Mouse (Mus musculus): Measurements from ENCODE around the gene Coro1c. TPM values are rescaled to one million over a fixed set of nuclear protein-coding genes. Genes with fewer than 3 reads are reported as not detected.

The Coro1c gene
- total and polyA plus RNA-seq, 2 experiments from 2014 or later = 149 to 151 TPM

DNA sequence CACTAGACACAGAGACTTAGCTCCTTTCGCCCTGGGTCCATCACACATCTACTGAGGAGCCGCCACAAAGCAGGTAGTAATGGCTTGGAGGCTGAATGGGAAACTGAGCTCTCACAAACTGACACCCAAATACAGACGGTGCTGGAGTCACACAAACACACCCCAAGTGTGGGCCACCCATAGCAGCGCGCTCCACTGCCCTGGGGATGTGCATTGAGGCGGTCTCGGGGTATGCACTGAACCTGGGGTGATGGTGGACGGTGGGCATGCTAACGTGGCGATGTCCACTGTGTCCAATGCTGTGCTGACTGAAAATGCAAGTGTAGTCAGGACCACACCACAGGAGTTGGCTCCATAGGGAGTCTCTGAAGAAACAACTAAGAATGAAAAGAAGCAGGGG, 53.4 kb downstream of the Coro1c start:
- TF ChIP-seq CTCF (IDR thresholded peaks at IDR 0.05; ENCODE audit: low read depth) = no peak
- Histone ChIP-seq H3K27ac (peak overlapping the region; percentile 27; the same call in 1 of the 2 replicates), H3K4me1 (ENCODE audit: insufficient read depth, low read length) (no peaks in the 10 kb centered on the region; the same call in 1 of the 2 replicates), H3K9me3 (ENCODE audit: low read length) (no peaks in the 10 kb centered on the region), H3K4me3 (ENCODE audit: low read length) (no peak overlapping the region), H3K4me2 (ENCODE audit: low read depth, low read length) (no peak overlapping the region), H3K36me3 (ENCODE audit: insufficient read depth, low read length) (peaks cover 7% of the 10 kb centered on the region; the same call in 1 of the 2 replicates), H3K27me3 (ENCODE audit: insufficient read depth, low read length) (no peaks in the 10 kb centered on the region), H3K9ac (replicated peaks; ENCODE audit: low read length) (no peak overlapping the region)
- 84% methylated on average over 10 of the region's 10 CpGs for WGBS
- no peak for ATAC-seq
- no peak for DNase-seq (ENCODE audit: low spot score)

DNA sequence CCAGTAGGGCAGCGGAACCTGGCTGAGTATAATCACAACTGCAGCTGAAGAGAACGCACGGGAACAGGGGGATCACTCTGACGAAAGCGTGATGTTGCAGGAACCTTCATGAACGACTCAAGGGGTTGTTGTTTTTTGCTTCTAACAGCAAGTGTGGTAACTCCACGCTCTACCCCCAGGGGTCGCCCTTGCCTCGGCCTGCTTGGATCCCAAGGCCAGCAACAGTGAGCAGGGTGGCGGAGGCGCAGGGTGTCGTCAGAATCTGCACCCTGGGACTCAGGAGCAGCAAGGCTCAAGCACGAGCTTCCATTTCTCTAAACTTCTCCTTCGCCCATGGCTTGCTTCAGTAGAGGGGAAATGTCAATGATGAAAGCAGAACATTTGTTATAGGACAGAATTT, 54.1 kb downstream of the Coro1c start:
- no peaks in the 10 kb centered on the region for H3K27me3 ChIP-seq (ENCODE audit: insufficient read depth, low read length)
- H3K9ac ChIP-seq (replicated peaks; ENCODE audit: low read length) = no peak overlapping the region
- H3K27ac ChIP-seq = no peak overlapping the region
- H3K4me1 ChIP-seq (ENCODE audit: insufficient read depth, low read length) = no peaks in the 10 kb centered on the region; the same call in 1 of the 2 replicates
- H3K4me3 ChIP-seq (ENCODE audit: low read length) = no peak overlapping the region
- ATAC-seq = no peak
- peak; percentile 82 for DNase-seq (ENCODE audit: low spot score)
- no peak overlapping the region for H3K4me2 ChIP-seq (ENCODE audit: low read depth, low read length)
- peaks cover 13% of the 10 kb centered on the region; the same call in 1 of the 2 replicates for H3K36me3 ChIP-seq (ENCODE audit: insufficient read depth, low read length)
- peak; percentile 95 for TF ChIP-seq CTCF (IDR thresholded peaks at IDR 0.05; ENCODE audit: low read depth)
- no peaks in the 10 kb centered on the region for H3K9me3 ChIP-seq (ENCODE audit: low read length)
- WGBS = 41% methylated on average over 14 of the region's 14 CpGs

DNA sequence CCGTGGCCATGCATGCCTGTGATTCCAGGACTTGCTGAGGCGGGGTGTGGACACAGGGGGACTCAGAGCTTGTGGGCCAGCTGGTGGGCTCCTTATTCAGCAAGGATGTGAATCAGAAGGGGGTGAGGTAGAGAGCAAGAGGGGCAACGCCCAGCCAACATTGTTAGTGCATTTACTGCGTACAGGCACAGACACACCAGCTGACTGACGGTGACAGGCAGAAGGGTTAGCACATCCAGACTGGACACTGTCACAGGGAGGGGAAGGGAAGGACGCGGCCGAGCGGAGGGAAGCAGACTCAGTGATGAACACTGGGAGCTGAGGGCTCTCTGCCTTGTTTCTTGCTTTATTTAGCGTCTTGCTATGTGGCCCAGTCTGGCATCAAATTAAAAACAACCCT, 55.0 kb downstream of the Coro1c start:
- Histone ChIP-seq H3K4me1 (ENCODE audit: insufficient read depth, low read length) (no peaks in the 10 kb centered on the region), H3K27ac (no peak overlapping the region; the same call in 1 of the 2 replicates), H3K4me2 (ENCODE audit: low read depth, low read length) (no peak overlapping the region), H3K9me3 (ENCODE audit: low read length) (no peaks in the 10 kb centered on the region), H3K4me3 (ENCODE audit: low read length) (no peak overlapping the region), H3K36me3 (ENCODE audit: insufficient read depth, low read length) (peaks cover 17% of the 10 kb centered on the region; the same call in 1 of the 2 replicates), H3K27me3 (ENCODE audit: insufficient read depth, low read length) (no peaks in the 10 kb centered on the region), H3K9ac (replicated peaks; ENCODE audit: low read length) (no peak overlapping the region)
- DNase-seq (ENCODE audit: low spot score) (no peak), ATAC-seq (no peak)
- 85% methylated on average over 10 of the region's 10 CpGs for WGBS
- no peak for TF ChIP-seq CTCF (IDR thresholded peaks at IDR 0.05; ENCODE audit: low read depth)

DNA sequence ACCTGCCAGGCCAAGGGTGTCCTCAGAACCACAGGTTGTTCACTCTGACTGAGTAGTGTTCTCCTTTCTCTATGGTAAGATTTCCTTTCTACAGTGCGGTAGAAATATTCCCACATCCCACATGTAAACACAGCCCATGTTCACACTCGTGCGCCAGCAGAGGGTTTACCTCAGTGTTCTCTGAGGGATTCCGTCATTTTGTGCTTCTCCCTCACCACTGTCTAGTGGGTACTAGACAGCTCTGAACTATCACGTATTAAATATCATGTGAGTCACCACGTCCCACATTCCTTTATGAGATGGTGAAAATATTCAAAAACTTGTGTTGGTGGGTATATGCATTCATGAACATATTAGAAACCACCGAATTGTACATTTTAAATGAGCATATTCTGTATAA, 56.1 kb downstream of the Coro1c start:
- DNase-seq (ENCODE audit: low spot score) (no peak), ATAC-seq (no peak)
- Histone ChIP-seq H3K4me2 (ENCODE audit: low read depth, low read length) (no peak overlapping the region), H3K4me3 (ENCODE audit: low read length) (no peak overlapping the region), H3K36me3 (ENCODE audit: insufficient read depth, low read length) (peaks cover 21% of the 10 kb centered on the region), H3K27me3 (ENCODE audit: insufficient read depth, low read length) (no peaks in the 10 kb centered on the region), H3K9me3 (ENCODE audit: low read length) (no peaks in the 10 kb centered on the region), H3K27ac (no peak overlapping the region), H3K4me1 (ENCODE audit: insufficient read depth, low read length) (no peaks in the 10 kb centered on the region), H3K9ac (replicated peaks; ENCODE audit: low read length) (no peak overlapping the region)
- TF ChIP-seq CTCF (IDR thresholded peaks at IDR 0.05; ENCODE audit: low read depth) = no peak
- 92% methylated on average over 7 of the region's 7 CpGs for WGBS

DNA sequence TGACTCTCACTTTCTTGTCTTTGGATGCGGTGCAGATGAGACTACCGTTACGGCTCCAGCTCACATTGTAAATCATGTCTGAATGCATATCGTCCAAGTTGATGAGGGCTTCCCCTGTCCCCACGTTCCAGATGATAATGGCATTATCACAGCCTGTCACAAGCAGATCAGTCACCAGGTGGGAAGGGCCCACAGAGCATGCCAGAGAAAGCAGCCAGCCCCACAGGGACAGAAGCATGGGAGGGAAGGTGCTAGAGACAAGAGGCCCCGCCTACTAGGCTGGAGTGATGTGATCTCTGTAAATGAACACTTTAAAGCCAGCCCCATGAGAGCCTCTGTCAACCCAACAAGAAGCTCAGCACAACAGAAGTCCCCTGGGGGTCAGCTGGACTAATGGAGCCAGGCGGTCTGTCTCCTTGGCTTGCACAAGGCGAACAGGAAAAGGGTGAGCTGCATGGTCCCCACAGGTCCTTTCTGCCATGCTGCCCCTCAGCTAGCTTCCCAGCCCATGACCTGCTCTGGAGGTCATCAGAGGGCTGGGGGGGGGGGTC, 57.8 kb downstream of the Coro1c start:
- no peaks in the 10 kb centered on the region for H3K4me1 ChIP-seq (ENCODE audit: insufficient read depth, low read length)
- peaks cover 38% of the 10 kb centered on the region for H3K36me3 ChIP-seq (ENCODE audit: insufficient read depth, low read length)
- no peak overlapping the region for H3K4me3 ChIP-seq (ENCODE audit: low read length)
- H3K9me3 ChIP-seq (ENCODE audit: low read length) = no peaks in the 10 kb centered on the region
- no peaks in the 10 kb centered on the region for H3K27me3 ChIP-seq (ENCODE audit: insufficient read depth, low read length)
- DNase-seq (ENCODE audit: low spot score) = no peak
- H3K9ac ChIP-seq (replicated peaks; ENCODE audit: low read length) = no peak overlapping the region
- no peak overlapping the region for H3K4me2 ChIP-seq (ENCODE audit: low read depth, low read length)
- no peak overlapping the region for H3K27ac ChIP-seq
- no peak for TF ChIP-seq CTCF (IDR thresholded peaks at IDR 0.05; ENCODE audit: low read depth)
- WGBS = 77% methylated on average over 8 of the region's 8 CpGs
- ATAC-seq = no peak

DNA sequence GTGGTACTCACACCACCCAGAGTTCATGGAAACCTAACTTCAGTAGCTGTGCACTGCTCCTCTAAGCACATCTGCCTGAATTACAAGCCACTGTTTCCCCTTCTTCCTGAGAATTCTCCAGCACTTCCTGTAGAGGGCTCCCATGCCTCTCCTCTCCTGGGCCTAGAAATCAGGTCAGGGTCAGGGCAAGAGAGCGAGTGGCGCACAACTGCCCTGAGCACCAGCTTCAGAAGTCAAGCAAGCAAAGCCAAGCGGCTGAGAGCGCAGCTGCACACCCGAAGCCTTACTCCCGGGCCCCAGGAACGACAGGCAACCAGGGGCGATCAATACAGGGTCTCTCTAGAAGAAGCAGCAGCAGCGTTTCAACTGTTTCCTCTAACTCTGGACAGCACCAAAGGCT, 60.9 kb downstream of the Coro1c start:
- no peak overlapping the region for H3K4me2 ChIP-seq (ENCODE audit: low read depth, low read length)
- TF ChIP-seq CTCF (IDR thresholded peaks at IDR 0.05; ENCODE audit: low read depth) = no peak
- DNase-seq (ENCODE audit: low spot score) = no peak
- no peak overlapping the region for H3K4me3 ChIP-seq (ENCODE audit: low read length)
- H3K27me3 ChIP-seq (ENCODE audit: insufficient read depth, low read length) = no peaks in the 10 kb centered on the region
- H3K36me3 ChIP-seq (ENCODE audit: insufficient read depth, low read length) = peaks cover 67% of the 10 kb centered on the region
- ATAC-seq = no peak
- WGBS = 85% methylated on average over 9 of the region's 9 CpGs
- H3K4me1 ChIP-seq (ENCODE audit: insufficient read depth, low read length) = no peaks in the 10 kb centered on the region
- no peak overlapping the region for H3K27ac ChIP-seq
- no peak overlapping the region for H3K9ac ChIP-seq (replicated peaks; ENCODE audit: low read length)
- H3K9me3 ChIP-seq (ENCODE audit: low read length) = no peaks in the 10 kb centered on the region

DNA sequence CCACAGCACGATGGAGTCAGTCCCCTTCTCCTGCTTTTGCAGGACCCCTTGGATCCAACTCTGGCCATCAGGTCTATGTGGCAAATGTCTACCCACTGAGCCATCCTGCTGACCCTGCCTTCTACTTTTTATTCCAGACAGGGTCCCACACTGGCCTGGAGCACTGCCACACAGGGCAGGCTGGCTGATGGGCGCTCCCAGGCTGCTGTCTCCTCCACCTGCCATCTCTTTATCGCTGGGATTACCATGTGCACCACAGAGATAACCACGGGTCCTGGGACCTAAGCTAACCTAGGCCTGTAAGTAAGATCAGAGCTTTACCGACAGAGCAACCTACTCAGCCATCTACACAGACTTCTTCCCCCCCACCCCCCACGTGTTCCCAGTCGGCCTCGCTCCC, 61.9 kb downstream of the Coro1c start:
- Histone ChIP-seq H3K4me3 (ENCODE audit: low read length) (no peak overlapping the region), H3K9me3 (ENCODE audit: low read length) (no peaks in the 10 kb centered on the region), H3K27me3 (ENCODE audit: insufficient read depth, low read length) (no peaks in the 10 kb centered on the region), H3K27ac (no peak overlapping the region), H3K4me1 (ENCODE audit: insufficient read depth, low read length) (no peaks in the 10 kb centered on the region), H3K9ac (replicated peaks; ENCODE audit: low read length) (no peak overlapping the region), H3K36me3 (ENCODE audit: insufficient read depth, low read length) (peaks cover 75% of the 10 kb centered on the region), H3K4me2 (ENCODE audit: low read depth, low read length) (no peak overlapping the region)
- WGBS = 93% methylated on average over 8 of the region's 8 CpGs
- DNase-seq (ENCODE audit: low spot score) (no peak), ATAC-seq (no peak)
- TF ChIP-seq CTCF (IDR thresholded peaks at IDR 0.05; ENCODE audit: low read depth) = no peak

Measured in hindbrain, postnatal 0 days (tissue).